In the genomic region with DNA sequence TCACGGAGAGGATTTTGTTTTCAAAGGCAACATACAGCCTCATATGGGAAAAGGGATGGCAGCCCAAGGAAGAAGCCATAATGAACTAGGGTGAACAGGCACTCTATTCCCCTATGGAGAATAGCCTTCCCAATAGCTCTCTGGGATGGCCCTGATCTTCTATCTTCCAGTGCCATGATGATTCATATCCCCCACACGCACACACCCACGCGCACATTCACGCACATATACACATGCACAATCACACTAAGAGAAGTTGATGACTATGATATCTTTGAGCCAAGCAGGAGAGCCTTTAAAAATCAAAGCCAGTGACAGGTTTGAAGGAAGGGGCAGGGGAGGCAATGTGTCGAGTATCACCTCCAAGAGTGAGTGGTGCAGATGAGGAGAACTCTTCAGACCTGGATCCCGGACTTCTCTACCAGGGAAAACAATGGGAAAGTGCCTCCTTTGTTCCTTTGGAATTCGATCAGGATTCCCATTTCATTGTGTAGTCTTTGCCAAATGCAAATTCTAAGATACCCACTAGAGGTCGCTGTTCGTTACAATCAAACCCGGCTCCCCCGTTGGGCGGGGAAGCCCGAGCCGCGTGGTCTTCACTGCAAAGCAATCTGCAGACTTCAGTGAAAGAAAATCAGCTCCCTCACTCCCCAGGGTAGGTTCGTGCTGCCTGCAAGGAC, we compare ENCODE assay signal across 8 mouse cellular contexts.
A peak's percentile ranks its signal among the peaks of the same experiment; 100 is the strongest.
DNase-seq lines count a peak whose midpoint lies in the region.

No protein-coding gene starts in this region.

- peaks cover 12% of the 10 kb centered on the region for H3K27me3 ChIP-seq in megakaryocyte, embryonic 14.5 days (replicated peaks)

- peak overlapping the region; percentile 84 for H3K4me3 ChIP-seq in megakaryocyte, embryonic 14.5 days (replicated peaks)

- DNase-seq in T-cell, adult 2 months (ENCODE audit: low spot score) = peak; percentile 66
- DNase-seq in cerebellum, postnatal 36 days = peak; percentile 64 to 78
- peak; percentile 78 for DNase-seq in gastrocnemius, postnatal 10 days
- peak; percentile 87 for DNase-seq in induced T-regulatory cell, adult 2 months (ENCODE audit: low read depth)
- peak; percentile 31 to 45 for DNase-seq in left cerebral cortex, adult 8-10 months (ENCODE audit: low spot score in 2 of 2)
- peak; percentile 87 to 90 for DNase-seq in right cerebral cortex, postnatal 10 days (ENCODE audit: low spot score in 2 of 2)
- DNase-seq in urinary bladder, postnatal 4 days (ENCODE audit: low spot score in 2 of 2) = peak; percentile 70 to 80

- H3K4me1 ChIP-seq in megakaryocyte, embryonic 14.5 days = peaks cover 23% of the 10 kb centered on the region

- H3K36me3 ChIP-seq in megakaryocyte, embryonic 14.5 days (replicated peaks; ENCODE audit: low read length) = no peaks in the 10 kb centered on the region

- H3K9me3 ChIP-seq in megakaryocyte, embryonic 14.5 days = no peaks in the 10 kb centered on the region

Comparison
In these comparisons a context has a peak if more than half of its experiments do, and no peak if none do; other contexts are left out.
1. Peak in every context shown above with its lines: DNase-seq and H3K4me3 ChIP-seq.
2. DNase-seq: peak in every context shown above with its lines; median percentile 88 in right cerebral cortex, postnatal 10 days; 87 in induced T-regulatory cell, adult 2 months; 78 in gastrocnemius, postnatal 10 days; 75 in urinary bladder, postnatal 4 days; 71 in cerebellum, postnatal 36 days; 66 in T-cell, adult 2 months; 38 in left cerebral cortex, adult 8-10 months.